Comparison of ENCODE assay signal across 8 mouse cellular contexts in the genomic region with DNA sequence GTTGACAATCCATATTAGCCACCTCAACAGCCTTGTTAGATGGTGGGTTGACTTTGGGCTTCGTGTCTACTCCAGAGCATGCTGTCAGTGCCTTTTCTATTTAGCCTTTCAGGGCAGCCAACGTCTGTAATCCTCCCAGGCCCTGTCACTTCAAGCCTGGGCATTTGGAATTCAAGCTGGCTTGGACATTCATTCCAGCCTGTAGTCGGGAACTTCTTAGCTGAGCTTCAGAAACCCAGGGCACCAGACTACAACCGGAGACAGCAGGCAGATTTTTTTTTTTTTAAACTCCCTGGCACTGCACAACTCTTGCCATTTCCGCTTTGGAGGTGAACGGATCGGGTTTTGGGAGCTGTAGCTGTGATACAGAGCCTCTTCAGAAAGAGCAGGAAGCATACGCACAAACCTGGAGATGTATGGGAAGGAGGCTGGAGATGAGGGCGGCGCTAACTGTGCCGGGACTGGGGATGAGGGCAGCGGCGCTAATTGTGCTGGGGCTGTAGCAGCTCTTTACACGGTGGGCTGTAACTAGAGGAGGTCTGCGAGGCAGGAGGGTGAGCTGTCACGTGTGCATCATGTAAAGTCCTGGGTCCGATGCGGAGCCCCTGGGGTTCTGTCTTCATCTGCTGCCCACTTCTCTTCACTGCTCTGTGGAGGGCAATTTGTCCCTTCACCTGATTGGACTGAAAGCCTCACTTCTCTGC. TPM values are rescaled to one million over a fixed set of nuclear protein-coding genes. Genes with fewer than 3 reads are reported as not detected.
DNase-seq lines count a peak whose midpoint lies in the region; ATAC-seq lines count a peak whose summit lies in the region.
"Had no signal": no experiment of that assay in that cellular context is flagged by ENCODE, and none has a peak within 500 bp of the region (broad histone marks: within the 10 kb centered on the region; RNA-seq: fewer than 3 reads in every experiment).

No protein-coding gene starts in this region.

- H3K36me3 ChIP-seq in kidney, embryonic 14.5 days (ENCODE audit: control insufficient read depth, insufficient read depth, low read length): no peaks in the 10 kb centered on the region
- H3K36me3 ChIP-seq in embryonic facial prominence, embryonic 14.5 days (ENCODE audit: control insufficient read depth, insufficient read depth, low read length): no peaks in the 10 kb centered on the region
- H3K36me3 ChIP-seq in intestine, embryonic 14.5 days (ENCODE audit: control insufficient read depth, insufficient read depth, low read length): no peaks in the 10 kb centered on the region
- no peaks in the 10 kb centered on the region for H3K36me3 ChIP-seq in neural tube, embryonic 15.5 days

- no peak overlapping the region for H3K27ac ChIP-seq in kidney, embryonic 14.5 days (ENCODE audit: low read depth, low read length)
- H3K27ac ChIP-seq in embryonic facial prominence, embryonic 14.5 days (replicated peaks; ENCODE audit: low read depth, low read length): peak overlapping the region; percentile 8; the same call in 1 of the 2 replicates
- 0 out of 2 replicates have a peak overlapping the region, but pooled peaks have one; percentile 22 for H3K27ac ChIP-seq in intestine, embryonic 14.5 days (ENCODE audit: low read depth)
- 0 out of 2 replicates have a peak overlapping the region, but pooled peaks have one; percentile 23 for H3K27ac ChIP-seq in neural tube, embryonic 15.5 days (replicated peaks)

- 17% methylated on average over 18 of the region's 18 CpGs for WGBS in kidney, embryonic 14.5 days
- 14% methylated on average over 15 of the region's 18 CpGs for WGBS in embryonic facial prominence, embryonic 14.5 days
- WGBS in intestine, embryonic 14.5 days: 12% methylated on average over 18 of the region's 18 CpGs
- WGBS in neural tube, embryonic 15.5 days: 12% methylated on average over 18 of the region's 18 CpGs

- H3K9me3 ChIP-seq in kidney, embryonic 14.5 days (ENCODE audit: control insufficient read depth, low read length): peaks cover 4% of the 10 kb centered on the region; the same call in 1 of the 2 replicates
- 0 out of 2 replicates have a peak, but pooled peaks cover 4% of the 10 kb centered on the region for H3K9me3 ChIP-seq in embryonic facial prominence, embryonic 14.5 days (ENCODE audit: control insufficient read depth, low read length)
- peaks cover 4% of the 10 kb centered on the region; the same call in 1 of the 2 replicates for H3K9me3 ChIP-seq in intestine, embryonic 14.5 days (ENCODE audit: control insufficient read depth, low read length)
- 0 out of 2 replicates have a peak, but pooled peaks cover 3% of the 10 kb centered on the region for H3K9me3 ChIP-seq in neural tube, embryonic 15.5 days (replicated peaks)

- H3K27me3 ChIP-seq in kidney, embryonic 14.5 days (ENCODE audit: control insufficient read depth, insufficient read depth, low read length): no peaks in the 10 kb centered on the region
- H3K27me3 ChIP-seq in embryonic facial prominence, embryonic 14.5 days (replicated peaks; ENCODE audit: control insufficient read depth, insufficient read depth, low read length): no peaks in the 10 kb centered on the region
- no peaks in the 10 kb centered on the region for H3K27me3 ChIP-seq in intestine, embryonic 14.5 days (replicated peaks; ENCODE audit: control insufficient read depth, insufficient read depth, low read length)
- H3K27me3 ChIP-seq in neural tube, embryonic 15.5 days (replicated peaks): no peaks in the 10 kb centered on the region
- H3K27me3 ChIP-seq: Patski had no signal

- DNase-seq in kidney, adult 11 months: no peak
- DNase-seq in embryonic facial prominence, embryonic 14.5 days (ENCODE audit: low spot score): peak; percentile 31
- no peak for DNase-seq in intestine, embryonic 14.5 days (ENCODE audit: low spot score)
- DNase-seq in adrenal gland, postnatal 4 days (ENCODE audit: low spot score in 2 of 2): no peak
- DNase-seq in frontal cortex, postnatal 36 days (ENCODE audit: low spot score in 2 of 2): no peak

- H3K4me3 ChIP-seq in kidney, embryonic 14.5 days (ENCODE audit: low read length): no peak overlapping the region
- H3K4me3 ChIP-seq in embryonic facial prominence, embryonic 14.5 days (ENCODE audit: low read depth, low read length): peak overlapping the region; percentile 15; the same call in 1 of the 2 replicates
- H3K4me3 ChIP-seq in intestine, embryonic 14.5 days (ENCODE audit: low read depth, low read length): no peak overlapping the region
- H3K4me3 ChIP-seq in neural tube, embryonic 15.5 days (replicated peaks): no peak overlapping the region

- peak overlapping the region; percentile 33 for H3K4me2 ChIP-seq in kidney, embryonic 14.5 days (replicated peaks; ENCODE audit: low read depth, low read length)
- H3K4me2 ChIP-seq in embryonic facial prominence, embryonic 14.5 days (ENCODE audit: low read depth, low read length): peak overlapping the region; percentile 47
- H3K4me2 ChIP-seq in intestine, embryonic 14.5 days (ENCODE audit: low read length): peak overlapping the region; percentile 30; the same call in 1 of the 2 replicates
- peak overlapping the region; percentile 38 for H3K4me2 ChIP-seq in neural tube, embryonic 15.5 days

- H3K9ac ChIP-seq in kidney, embryonic 14.5 days (ENCODE audit: low read depth, low read length): peak overlapping the region; percentile 12; the same call in 1 of the 2 replicates
- peak overlapping the region; percentile 38 for H3K9ac ChIP-seq in embryonic facial prominence, embryonic 14.5 days (ENCODE audit: low read depth, low read length)
- H3K9ac ChIP-seq in intestine, embryonic 14.5 days (ENCODE audit: low read length): no peak overlapping the region
- H3K9ac ChIP-seq in neural tube, embryonic 15.5 days (replicated peaks): peak overlapping the region; percentile 11; the same call in 1 of the 2 replicates

- H3K4me1 ChIP-seq in kidney, embryonic 14.5 days (ENCODE audit: control insufficient read depth, insufficient read depth, low read length): peaks cover 14% of the 10 kb centered on the region; the same call in 1 of the 2 replicates
- peaks cover 13% of the 10 kb centered on the region for H3K4me1 ChIP-seq in embryonic facial prominence, embryonic 14.5 days (ENCODE audit: control insufficient read depth, insufficient read depth, low read length)
- peaks cover 26% of the 10 kb centered on the region for H3K4me1 ChIP-seq in intestine, embryonic 14.5 days (replicated peaks; ENCODE audit: control insufficient read depth, insufficient read depth, low read length)
- peaks cover 21% of the 10 kb centered on the region for H3K4me1 ChIP-seq in neural tube, embryonic 15.5 days

- ATAC-seq in kidney, embryonic 14.5 days (ENCODE audit: low FRiP score, low TSS enrichment): no peak
- no peak for ATAC-seq in embryonic facial prominence, embryonic 14.5 days (ENCODE audit: low read depth)
- ATAC-seq in intestine, embryonic 14.5 days (replicated peaks; ENCODE audit: low FRiP score, low TSS enrichment, low read depth): no peak
- no peak for ATAC-seq in neural tube, embryonic 15.5 days (ENCODE audit: low FRiP score)
- ATAC-seq: Patski had no signal

RNA-seq across cellular contexts. Expression of a gene that starts 21.3 kb away (rescaled TPM):
- 1,338 and 1,904 TPM in 2 replicates for polyA plus RNA-seq in kidney, embryonic 14.5 days (2014; fragmentation: Nextera tagmentation; extraction: Ambion mirVana)
- 1,276 and 1,392 TPM in 2 replicates for polyA plus RNA-seq in embryonic facial prominence, embryonic 14.5 days (2014; fragmentation: Nextera tagmentation; extraction: Ambion mirVana)
- 1,382 and 1,440 TPM in 2 replicates for polyA plus RNA-seq in intestine, embryonic 14.5 days (2014; fragmentation: Nextera tagmentation; extraction: Ambion mirVana)
- 573 and 590 TPM in 2 replicates for polyA plus RNA-seq in neural tube, embryonic 15.5 days (2015; fragmentation: Nextera tagmentation; extraction: Ambion mirVana)
- 1,000 to 10,000 TPM; 1,962 to 2,011 TPM for total RNA-seq in adrenal gland, postnatal 4 days (2021)

RNA-seq across cellular contexts. Expression of a gene that starts 21.4 kb away (rescaled TPM):
- polyA plus RNA-seq in kidney, embryonic 14.5 days (2014; fragmentation: Nextera tagmentation; extraction: Ambion mirVana): 17.0 and 18.3 TPM in 2 replicates
- 14.6 and 14.9 TPM in 2 replicates for polyA plus RNA-seq in embryonic facial prominence, embryonic 14.5 days (2014; fragmentation: Nextera tagmentation; extraction: Ambion mirVana)
- 17.5 and 18.5 TPM in 2 replicates for polyA plus RNA-seq in intestine, embryonic 14.5 days (2014; fragmentation: Nextera tagmentation; extraction: Ambion mirVana)
- 16.2 and 17.5 TPM in 2 replicates for polyA plus RNA-seq in neural tube, embryonic 15.5 days (2015; fragmentation: Nextera tagmentation; extraction: Ambion mirVana)
- total RNA-seq in adrenal gland, postnatal 4 days (2021): 10 to 100 TPM; 29.3 to 32.2 TPM
